Mouse (Mus musculus): ENCODE measurements around the gene Tnfrsf26.

The Tnfrsf26 gene

GRCm38 (mm10) chr7:143565015-143565647 lies 63.4 kb downstream of the Tnfrsf26 start:
- CTCF ChIA-PET, result interaction anchor here in 1 of 4 experiments (0.6 kb wide), 1 partner anchor 59 kb away, joined by 3 read pairs; no protein-coding TSS in a partner anchor

GRCm38 (mm10) chr7:143563787-143564186 lies 64.7 kb downstream of the Tnfrsf26 start:
- ChIA-PET CTCF (no interaction called here), POLR2A (interaction anchor here in 2 of 4 experiments (0.9 to 19.6 kb wide), 11 partner anchors 9 to 34 kb away, joined by 3 to 275 read pairs (median 7); partner anchors contain the start of genes Nap1l4 (in 2 of the 2) and Cars (in 1 of the 2))

More at GRCm38 (mm10) chr7:143565015-143565647, 63.4 kb downstream of the Tnfrsf26 start:
- POLR2A ChIA-PET, result interaction anchor here in 3 of 4 experiments (0.8 to 19.6 kb wide), 17 partner anchors 8 to 54 kb away, joined by 3 to 275 read pairs (median 5); partner anchors contain the start of genes Nap1l4 (in 3 of the 3) and Cars (in 2 of the 3)
